Mouse (Mus musculus) embryonic facial prominence, embryonic 11.5 days (tissue): Measurements from ENCODE around the gene Tra2a. TPM values are rescaled to one million over a fixed set of nuclear protein-coding genes. Genes with fewer than 3 reads are reported as not detected.

ENCODE experiments used
- ATAC-seq: fragments of 200-750 bp; cut with Nextera tagmentation; replicated peaks from 2 replicates; pipeline ENCODE4 v1.8.0; 2017; ENCODE audit warnings: low read depth; ENCODE audit not compliant: insufficient number of reproducible peaks, low FRiP score, low TSS enrichment
- DNase-seq: peaks from one replicate; pipeline ENCODE4 v3.0.0-alpha.2; 2015; ENCODE audit warnings: low spot score
- H3K27ac ChIP-seq: fragments of 300-500 bp; sonication (generic); replicated peaks from 2 replicates; pipeline ENCODE4 v1.5.1; 2014; ENCODE audit warnings: mild to moderate bottlenecking, low read depth, low read length, control low read depth
- H3K27me3 ChIP-seq: fragments of 300-500 bp; sonication (generic); 2 replicates; pipeline ENCODE4 v1.6.1; 2014; ENCODE audit warnings: mild to moderate bottlenecking, low read length, moderate library complexity, mixed read lengths; ENCODE audit not compliant: control insufficient read depth, insufficient read depth
- H3K36me3 ChIP-seq: fragments of 300-500 bp; sonication (generic); replicated peaks from 2 replicates; pipeline ENCODE4 v1.6.1; 2014; ENCODE audit warnings: low read depth, mild to moderate bottlenecking, low read length, moderate library complexity, mixed read lengths; ENCODE audit not compliant: control insufficient read depth, insufficient read depth
- H3K4me1 ChIP-seq: fragments of 300-500 bp; sonication (generic); 2 replicates; pipeline ENCODE4 v1.6.1; 2014; ENCODE audit warnings: low read length, mixed read lengths; ENCODE audit not compliant: control insufficient read depth, insufficient read depth
- H3K4me2 ChIP-seq: fragments of 300-500 bp; sonication (generic); 2 replicates; pipeline ENCODE4 v1.6.1; 2014; ENCODE audit warnings: low read depth, mild to moderate bottlenecking, control low read depth, low read length, moderate library complexity
- H3K4me3 ChIP-seq: fragments of 300-500 bp; sonication (generic); 2 replicates; pipeline ENCODE4 v1.5.1; 2014; ENCODE audit warnings: low read depth, low read length, control low read depth
- H3K9ac ChIP-seq: fragments of 300-500 bp; sonication (generic); replicated peaks from 2 replicates; pipeline ENCODE4 v1.6.1; 2014; ENCODE audit warnings: mild to moderate bottlenecking, control low read depth, low read length
- H3K9me3 ChIP-seq: fragments of 300-500 bp; sonication (generic); replicated peaks from 2 replicates; pipeline ENCODE4 v1.6.1; 2016; ENCODE audit warnings: mild to moderate bottlenecking, low read length, inconsistent platforms, mixed read lengths; ENCODE audit not compliant: control insufficient read depth
- WGBS: fragments of 180-500 bp; shearing (Covaris S2); extraction: QIAGEN DNeasy Blood & Tissue Kit; methylation state at CpG from one replicate; pipeline ENCODE4 v1.1.7; 2014; 5-methylcytosine and 5-hydroxymethylcytosine counted together
- polyA plus RNA-seq: library from polyadenylated mRNA; unstranded; fragments of >200 nt; fragmentation: Nextera tagmentation; extraction: Ambion mirVana; gene quantifications from 2 replicates; pipeline ENCODE4 v1.2.1, GENCODE M21; 2014

Gene Tra2a
- polyA plus RNA-seq, 1 experiment from 2014 or later, result 55.5 TPM

GRCm38 (mm10) chr6:49233356-49233755 is 30.5 kb downstream of the Tra2a start:
- no peak overlapping the region for H3K4me3 ChIP-seq
- H3K4me2 ChIP-seq, result no peak overlapping the region
- DNase-seq (peak; percentile 39), ATAC-seq (no peak)
- H3K27ac ChIP-seq, result no peak overlapping the region
- 57% methylated on average over 4 of the region's 4 CpGs for WGBS
- H3K36me3 ChIP-seq, result no peaks in the 10 kb centered on the region
- no peaks in the 10 kb centered on the region for H3K4me1 ChIP-seq
- H3K27me3 ChIP-seq, result no peaks in the 10 kb centered on the region
- H3K9ac ChIP-seq, result no peak overlapping the region
- no peaks in the 10 kb centered on the region for H3K9me3 ChIP-seq

- Histone ChIP-seq H3K27ac (no peak overlapping the region), H3K9ac (no peak overlapping the region), H3K4me1 (no peaks in the 10 kb centered on the region), H3K4me3 (no peak overlapping the region), H3K9me3 (no peaks in the 10 kb centered on the region), H3K36me3 (no peaks in the 10 kb centered on the region), H3K4me2 (no peak overlapping the region), H3K27me3 (no peaks in the 10 kb centered on the region)
- DNase-seq (peak; percentile 63), ATAC-seq (0 out of 2 replicates have a peak, but pooled peaks have one; percentile 57)
- 17% methylated on average over 7 of the region's 7 CpGs for WGBS
These were observed 35.6 kb downstream of the Tra2a start for GRCm38 (mm10) chr6:49228126-49228679.

- peak; percentile 79 for DNase-seq
- Histone ChIP-seq H3K36me3 (no peaks in the 10 kb centered on the region), H3K9me3 (no peaks in the 10 kb centered on the region), H3K4me2 (peak overlapping the region; percentile 10; the same call in 1 of the 2 replicates), H3K4me1 (no peaks in the 10 kb centered on the region), H3K4me3 (no peak overlapping the region), H3K27ac (no peak overlapping the region), H3K27me3 (no peaks in the 10 kb centered on the region), H3K9ac (no peak overlapping the region)
- no peak for ATAC-seq
- 8% methylated on average over 15 of the region's 15 CpGs for WGBS
These were observed 36.6 kb downstream of the Tra2a start for GRCm38 (mm10) chr6:49227184-49227735.

GRCm38 (mm10) chr6:49225728-49226123 is 38.1 kb downstream of the Tra2a start:
- no peaks in the 10 kb centered on the region for H3K36me3 ChIP-seq
- ATAC-seq (no peak), DNase-seq (no peak)

GRCm38 (mm10) chr6:49224923-49225727 is 38.7 kb downstream of the Tra2a start:
- H3K9ac ChIP-seq, result no peak overlapping the region
- no peak overlapping the region for H3K4me3 ChIP-seq
- no peaks in the 10 kb centered on the region for H3K4me1 ChIP-seq
- no peak overlapping the region for H3K27ac ChIP-seq
- H3K36me3 ChIP-seq, result no peaks in the 10 kb centered on the region
- no peaks in the 10 kb centered on the region for H3K27me3 ChIP-seq
- DNase-seq (no peak), ATAC-seq (no peak)
- no peaks in the 10 kb centered on the region for H3K9me3 ChIP-seq
- WGBS, result 71% methylated on average over 11 of the region's 11 CpGs
- H3K4me2 ChIP-seq, result no peak overlapping the region

More at GRCm38 (mm10) chr6:49225728-49226123, 38.1 kb downstream of the Tra2a start:
- Histone ChIP-seq H3K4me2 (no peak overlapping the region), H3K4me1 (no peaks in the 10 kb centered on the region), H3K27me3 (no peaks in the 10 kb centered on the region), H3K9me3 (no peaks in the 10 kb centered on the region), H3K27ac (no peak overlapping the region), H3K4me3 (no peak overlapping the region), H3K9ac (no peak overlapping the region)
- WGBS, result 84% methylated on average over 3 of the region's 3 CpGs

GRCm38 (mm10) chr6:49221906-49222305 is 41.9 kb downstream of the Tra2a start:
- H3K9ac ChIP-seq, result no peak overlapping the region; the same call in 1 of the 2 replicates
- H3K27me3 ChIP-seq, result no peaks in the 10 kb centered on the region
- no peaks in the 10 kb centered on the region for H3K9me3 ChIP-seq
- WGBS, result 2% methylated on average over 7 of the region's 7 CpGs
- no peak overlapping the region for H3K4me2 ChIP-seq
- no peak overlapping the region for H3K4me3 ChIP-seq
- ATAC-seq, result no peak
- H3K36me3 ChIP-seq, result no peaks in the 10 kb centered on the region
- DNase-seq, result peak; percentile 71
- H3K27ac ChIP-seq, result no peak overlapping the region
- no peaks in the 10 kb centered on the region for H3K4me1 ChIP-seq

GRCm38 (mm10) chr6:49219920-49220604 is 43.8 kb downstream of the Tra2a start:
- ATAC-seq, result no peak

More at GRCm38 (mm10) chr6:49219920-49220604, 43.8 kb downstream of the Tra2a start:
- DNase-seq, result peak; percentile 65
- Histone ChIP-seq H3K4me1 (no peaks in the 10 kb centered on the region), H3K9ac (peak overlapping the region; percentile 56), H3K9me3 (no peaks in the 10 kb centered on the region), H3K36me3 (no peaks in the 10 kb centered on the region), H3K4me2 (peak overlapping the region; percentile 55), H3K27ac (0 out of 2 replicates have a peak overlapping the region, but pooled peaks have one; percentile 67), H3K4me3 (peak overlapping the region; percentile 26), H3K27me3 (no peaks in the 10 kb centered on the region)
- under 1% methylated on average over 16 of the region's 16 CpGs for WGBS
